Mouse (Mus musculus) embryonic stem cell, embryonic (primary cell): Measurements from ENCODE around the gene Klb.

ENCODE experiments used
- CTCF ChIA-PET, 4 experiments: fragments of 300-600 bp in 2 of 4; fragments of 350-600 bp in 2 of 4; sonication (Branson Sonifier 250); formaldehyde crosslinking; loops; one replicate each; lab custom pipeline; 2022; ENCODE audit warnings: inconsistent platforms in 2 of 4; lab: Charles Lee
- POLR2A ChIA-PET, 4 experiments: fragments of 300-600 bp in 2 of 4; fragments of 350-600 bp in 2 of 4; sonication (Branson Sonifier 250); formaldehyde crosslinking; loops; one replicate each; lab custom pipeline; 2022; ENCODE audit warnings: antibody characterized with exemption in 4 of 4, inconsistent platforms in 1 of 4; lab: Charles Lee

Gene Klb

GRCm38 (mm10) chr5:65350508-65350907, 2.4 kb downstream of the Klb start:
- CTCF ChIA-PET = no interaction called here
- POLR2A ChIA-PET = interaction anchor here in 3 of 4 experiments (0.6 to 1.5 kb wide), 7 partner anchors 15 to 204 kb away, joined by 3 to 9 read pairs (median 4); partner anchors contain the start of genes Rfc1 (in 1 of the 3) and Ugdh (in 1 of the 3)

- POLR2A ChIA-PET = interaction anchor here in 1 of 4 experiments (1.3 kb wide), 1 partner anchor 37 kb away, joined by 8 read pairs; the partner anchor contains the start of genes Lias and Rpl9
- CTCF ChIA-PET = interaction anchor here in 1 of 4 experiments (1.5 kb wide), 1 partner anchor 9 kb away, joined by 10 read pairs; no protein-coding TSS in a partner anchor
Measured at GRCm38 (mm10) chr5:65354097-65354496, 6.0 kb downstream of the Klb start.

- ChIA-PET POLR2A (interaction anchor here in 3 of 4 experiments (0.6 to 1.6 kb wide), 10 partner anchors 15 to 137 kb away, joined by 3 to 6 read pairs (median 4); partner anchors contain the start of genes Lias (in 2 of the 3), Rpl9 (in 2 of the 3), Gm43552 (in 1 of the 3) and Rfc1 (in 1 of the 3)), CTCF (interaction anchor here in 2 of 4 experiments (0.5 to 1.5 kb wide), 6 partner anchors 10 to 1279 kb away, joined by 3 to 10 read pairs (median 3); partner anchors contain the start of genes Lias (in 1 of the 2) and Rpl9 (in 1 of the 2))
Measured at GRCm38 (mm10) chr5:65354985-65355384, 6.9 kb downstream of the Klb start.

- POLR2A ChIA-PET = interaction anchor here in 3 of 4 experiments (0.6 to 3.4 kb wide), 17 partner anchors 11 to 178 kb away, joined by 3 to 14 read pairs (median 4); partner anchors contain the start of genes Rfc1 (in 3 of the 3), Lias (in 2 of the 3) and Rpl9 (in 2 of the 3)
- CTCF ChIA-PET = interaction anchor here in 2 of 4 experiments (0.6 to 0.7 kb wide), 2 partner anchors 129 to 181 kb away, joined by 3 to 5 read pairs; no protein-coding TSS in a partner anchor
Measured at GRCm38 (mm10) chr5:65356851-65357250, 8.7 kb downstream of the Klb start.

- CTCF ChIA-PET = interaction anchor here in 1 of 4 experiments (0.6 kb wide), 1 partner anchor 472 kb away, joined by 7 read pairs; no protein-coding TSS in a partner anchor
- POLR2A ChIA-PET = interaction anchor here in 3 of 4 experiments (1.0 to 3.4 kb wide), 12 partner anchors 10 to 33 kb away, joined by 3 to 14 read pairs (median 4); partner anchors contain the start of genes Lias (in 2 of the 3), Rfc1 (in 2 of the 3) and Rpl9 (in 2 of the 3)
Measured at GRCm38 (mm10) chr5:65357771-65358170, 9.7 kb downstream of the Klb start.

- ChIA-PET POLR2A (interaction anchor here in 3 of 4 experiments (0.8 to 21.8 kb wide), 10 partner anchors 9 to 68 kb away, joined by 3 to 364 read pairs (median 6); partner anchors contain the start of genes Lias (in 2 of the 3), Rpl9 (in 2 of the 3), Rfc1 (in 1 of the 3) and Ugdh (in 1 of the 3)), CTCF (interaction anchor here in 2 of 4 experiments (1.4 kb wide), 2 partner anchors 13 to 19 kb away, joined by 3 to 4 read pairs; no protein-coding TSS in a partner anchor)
Measured at GRCm38 (mm10) chr5:65367837-65368236, 19.7 kb downstream of the Klb start.

GRCm38 (mm10) chr5:65371551-65371950, 23.4 kb downstream of the Klb start:
- CTCF ChIA-PET = interaction anchor here in 2 of 4 experiments (0.6 to 1.2 kb wide), 4 partner anchors 10 to 90 kb away, joined by 3 to 4 read pairs (median 3); no protein-coding TSS in a partner anchor
- POLR2A ChIA-PET = interaction anchor here in 3 of 4 experiments (0.6 to 21.8 kb wide), 21 partner anchors 9 to 1363 kb away, joined by 3 to 364 read pairs (median 4); partner anchors contain the start of genes Lias (in 2 of the 3), Rpl9 (in 2 of the 3), Rfc1 (in 1 of the 3) and Ugdh (in 1 of the 3)

GRCm38 (mm10) chr5:65374746-65375145, 26.6 kb downstream of the Klb start:
- ChIA-PET CTCF (no interaction called here), POLR2A (interaction anchor here (0.6 to 21.8 kb wide), 8 partner anchors 13 to 878 kb away, joined by 3 to 364 read pairs (median 4); partner anchors contain the start of genes Lias (in 3 of the 4), Rpl9 (in 3 of the 4) and Rfc1 (in 1 of the 4))

GRCm38 (mm10) chr5:65385704-65386103, 37.6 kb downstream of the Klb start:
- POLR2A ChIA-PET = interaction anchor here in 3 of 4 experiments (0.5 to 9.7 kb wide), 18 partner anchors 9 to 1210 kb away, joined by 3 to 364 read pairs (median 4); partner anchors contain the start of genes Rfc1 (in 2 of the 3), Smim14 (in 1 of the 3), Ube2k (in 1 of the 3) and Ugdh (in 1 of the 3)

GRCm38 (mm10) chr5:65387008-65387867, 39.1 kb downstream of the Klb start:
- POLR2A ChIA-PET = interaction anchor here (0.6 to 9.7 kb wide), 52 partner anchors 8 to 368 kb away, joined by 3 to 364 read pairs (median 4); partner anchors contain the start of genes Rfc1 (in 2 of the 4), Smim14 (in 2 of the 4), Ube2k (in 2 of the 4) and Klb (in 1 of the 4)

More at GRCm38 (mm10) chr5:65385704-65386103, 37.6 kb downstream of the Klb start:
- CTCF ChIA-PET = no interaction called here

GRCm38 (mm10) chr5:65390648-65391644, 42.8 kb downstream of the Klb start, which contains the start of the genes Rpl9 and Lias:
TSS of gene Rpl9 (minus strand) at chr5:65391444.
TSS of gene Lias (plus strand) at chr5:65391497.
- ChIA-PET CTCF (interaction anchor here in 3 of 4 experiments (0.6 to 1.6 kb wide), 7 partner anchors 10 to 172 kb away, joined by 3 to 7 read pairs (median 4); partner anchors contain the start of gene Ugdh (in 2 of the 3)), POLR2A (interaction anchor here (0.6 to 9.7 kb wide), 187 partner anchors 8 to 1282 kb away, joined by 3 to 364 read pairs (median 4); partner anchors contain the start of genes Ugdh (in 4 of the 4), Gm43552 (in 3 of the 4), Rfc1 (in 3 of the 4) and Smim14 (in 3 of the 4))

More at GRCm38 (mm10) chr5:65387008-65387867, 39.1 kb downstream of the Klb start:
- CTCF ChIA-PET = interaction anchor here in 1 of 4 experiments (0.9 kb wide), 1 partner anchor 19 kb away, joined by 3 read pairs; no protein-coding TSS in a partner anchor

- ChIA-PET POLR2A (interaction anchor here (0.6 to 9.7 kb wide), 178 partner anchors 8 to 1283 kb away, joined by 3 to 364 read pairs (median 4); partner anchors contain the start of genes Ugdh (in 4 of the 4), Gm43552 (in 3 of the 4), Rfc1 (in 3 of the 4) and Smim14 (in 3 of the 4)), CTCF (interaction anchor here in 2 of 4 experiments (0.6 to 1.6 kb wide), 5 partner anchors 9 to 171 kb away, joined by 3 to 5 read pairs (median 3); partner anchors contain the start of gene Ugdh (in 1 of the 2))
Measured at GRCm38 (mm10) chr5:65391753-65392152, 43.6 kb downstream of the Klb start.

- CTCF ChIA-PET = interaction anchor here in 2 of 4 experiments (0.5 to 0.9 kb wide), 4 partner anchors 13 to 350 kb away, joined by 3 to 5 read pairs (median 3); no protein-coding TSS in a partner anchor
- POLR2A ChIA-PET = interaction anchor here in 2 of 4 experiments (0.6 to 1.0 kb wide), 3 partner anchors 10 to 85 kb away, joined by 3 to 5 read pairs (median 4); no protein-coding TSS in a partner anchor
Measured at GRCm38 (mm10) chr5:65394425-65394824, 46.3 kb downstream of the Klb start.

- ChIA-PET CTCF (interaction anchor here in 2 of 4 experiments (0.7 to 1.3 kb wide), 2 partner anchors 10 to 90 kb away, joined by 3 to 5 read pairs; partner anchors contain the start of genes Lias (in 1 of the 2) and Rpl9 (in 1 of the 2)), POLR2A (interaction anchor here in 3 of 4 experiments (0.6 to 2.2 kb wide), 5 partner anchors 10 to 34 kb away, joined by 3 to 14 read pairs (median 4); partner anchors contain the start of genes Lias (in 3 of the 3), Rpl9 (in 3 of the 3) and Ugdh (in 1 of the 3))
Measured at GRCm38 (mm10) chr5:65401251-65401994, 53.3 kb downstream of the Klb start.
